Mouse (Mus musculus) forebrain, embryonic 14.5 days (tissue): ENCODE measurements around the gene Ifitm7. TPM values are rescaled to one million over a fixed set of nuclear protein-coding genes. Genes with fewer than 3 reads are reported as not detected.
A peak's percentile ranks its signal among the peaks of the same experiment; 100 is the strongest.
"Not testable (repeated sequence)": the region's sequence is repeated elsewhere in the genome, so short reads cannot be mapped to it uniquely, and the experiment has no call there.

ENCODE experiments used
- ATAC-seq: fragments of 200-750 bp; cut with Nextera tagmentation; 2 replicates; pipeline ENCODE4 v1.8.0; 2017; ENCODE audit warnings: mild to moderate bottlenecking, moderate library complexity
- DNase-seq: peaks from one replicate; pipeline ENCODE4 v3.0.0-alpha.2; 2015; ENCODE audit warnings: low spot score
- H3K27ac ChIP-seq: fragments of 300-500 bp; sonication (generic); 2 replicates; pipeline ENCODE4 v1.5.1; 2014; ENCODE audit warnings: low read depth, mild to moderate bottlenecking, control low read depth, low read length, moderate library complexity
- H3K27me3 ChIP-seq: fragments of 300-500 bp; sonication (generic); replicated peaks from 2 replicates; pipeline ENCODE4 v1.6.1; 2014; ENCODE audit warnings: low read length, control low read depth, mixed read lengths; ENCODE audit not compliant: control insufficient read depth, insufficient read depth
- H3K36me3 ChIP-seq: fragments of 300-500 bp; sonication (generic); 2 replicates; pipeline ENCODE4 v1.6.1; 2014; ENCODE audit warnings: low read length, control low read depth; ENCODE audit not compliant: control insufficient read depth, insufficient read depth
- H3K4me1 ChIP-seq: fragments of 300-500 bp; sonication (generic); 2 replicates; pipeline ENCODE4 v1.6.1; 2014; ENCODE audit warnings: antibody characterized with exemption, low read length, control low read depth; ENCODE audit not compliant: control insufficient read depth, insufficient read depth
- H3K4me2 ChIP-seq: fragments of 300-500 bp; sonication (generic); 2 replicates; pipeline ENCODE4 v1.6.1; 2014; ENCODE audit warnings: mild to moderate bottlenecking, control low read depth, low read length
- H3K4me3 ChIP-seq: fragments of 300-500 bp; sonication (generic); 2 replicates; pipeline ENCODE4 v1.5.1; 2014; ENCODE audit warnings: low read depth, low read length, control low read depth
- H3K9ac ChIP-seq: fragments of 300-500 bp; sonication (generic); 2 replicates; pipeline ENCODE4 v1.6.1; 2014; ENCODE audit warnings: mild to moderate bottlenecking, low read length, control low read depth, moderate library complexity
- H3K9me3 ChIP-seq: fragments of 300-500 bp; sonication (generic); replicated peaks from 2 replicates; pipeline ENCODE4 v1.6.1; 2016; ENCODE audit warnings: low read length, control low read depth, mixed read lengths; ENCODE audit not compliant: control insufficient read depth
- WGBS: fragments of 180-500 bp; shearing (Covaris S2); extraction: QIAGEN DNeasy Blood & Tissue Kit; methylation state at CpG from one replicate; pipeline ENCODE4 v1.1.7; 2014; 5-methylcytosine and 5-hydroxymethylcytosine counted together
- polyA plus RNA-seq: library from polyadenylated mRNA; unstranded; fragments of >200 nt; fragmentation: Nextera tagmentation; extraction: Ambion mirVana; gene quantifications from 2 replicates; pipeline ENCODE4 v1.2.1, GENCODE M21; 2014

Gene Ifitm7
- polyA plus RNA-seq, 1 experiment from 2014 or later = 0.42 TPM

DNA sequence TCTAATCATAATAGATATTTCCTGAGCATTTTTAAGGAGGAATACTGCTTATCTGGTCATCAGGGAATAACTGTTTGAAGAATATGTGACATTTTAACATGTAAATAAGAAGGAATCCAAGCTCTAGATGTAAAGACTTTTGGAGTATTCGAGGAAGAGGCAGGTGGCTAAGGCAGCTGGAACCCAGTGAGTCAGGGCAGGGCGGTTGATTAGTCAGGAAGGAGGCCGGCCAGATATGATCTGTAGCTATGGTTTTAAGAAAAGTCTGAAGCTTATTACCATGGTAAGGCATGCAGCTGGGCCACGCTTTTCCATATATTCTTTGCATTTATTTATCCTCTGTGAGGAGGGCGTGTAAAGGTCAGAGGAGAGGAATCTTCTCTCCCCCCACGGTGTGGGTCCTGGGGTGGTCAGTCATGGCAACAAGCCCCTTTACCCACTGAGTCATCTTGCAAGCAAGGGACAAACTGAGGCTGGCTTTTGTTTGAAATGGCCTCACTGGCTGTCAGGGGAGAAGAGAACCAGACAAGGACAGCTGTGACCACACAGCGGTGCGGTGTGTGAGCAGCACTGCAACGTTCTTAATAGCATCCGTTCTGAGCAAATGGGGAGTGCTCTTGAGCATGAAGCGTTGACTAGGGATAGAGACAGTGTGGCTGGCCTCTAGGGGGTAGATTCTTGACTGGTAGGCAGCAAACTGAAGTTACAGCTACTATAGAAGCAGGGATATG, 6.0 kb upstream of the Ifitm7 start:
- DNase-seq (no peak), ATAC-seq (no peak)
- Histone ChIP-seq H3K27me3 (no peaks in the 10 kb centered on the region), H3K36me3 (no peaks in the 10 kb centered on the region), H3K9me3 (no peaks in the 10 kb centered on the region), H3K4me3 (no peak overlapping the region), H3K4me2 (no peak overlapping the region), H3K9ac (no peak overlapping the region), H3K27ac (no peak overlapping the region), H3K4me1 (peaks cover 10% of the 10 kb centered on the region)
- 89% methylated on average over 11 of the region's 11 CpGs for WGBS

DNA sequence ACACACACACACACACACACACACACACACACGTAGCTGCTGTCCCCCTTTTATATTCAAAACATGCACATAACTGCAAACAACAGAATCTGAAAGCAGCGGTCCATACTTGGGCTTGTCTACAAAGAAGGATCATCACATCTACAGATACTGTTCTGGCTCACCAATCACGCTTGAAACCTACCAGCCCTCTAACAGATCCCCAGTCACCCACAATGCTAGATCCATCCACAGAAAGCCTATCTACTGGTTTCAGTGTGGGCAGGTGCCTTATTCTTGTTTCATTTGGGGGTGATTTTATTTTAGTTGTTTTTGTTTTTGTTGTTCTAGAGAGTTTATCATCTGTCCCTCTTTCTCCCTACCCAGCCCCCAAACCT, 503 bp downstream of the Ifitm7 start:
- Histone ChIP-seq H3K4me3 (peak overlapping the region; percentile 70), H3K4me1 (peaks cover 15% of the 10 kb centered on the region), H3K4me2 (peak overlapping the region; percentile 65), H3K36me3 (no peaks in the 10 kb centered on the region), H3K9me3 (no peaks in the 10 kb centered on the region), H3K9ac (peak overlapping the region; percentile 85), H3K27me3 (no peaks in the 10 kb centered on the region), H3K27ac (peak overlapping the region; percentile 87)
- 23% methylated on average over 3 of the region's 3 CpGs for WGBS
- peak; percentile 57 for ATAC-seq
- DNase-seq = no peak

DNA sequence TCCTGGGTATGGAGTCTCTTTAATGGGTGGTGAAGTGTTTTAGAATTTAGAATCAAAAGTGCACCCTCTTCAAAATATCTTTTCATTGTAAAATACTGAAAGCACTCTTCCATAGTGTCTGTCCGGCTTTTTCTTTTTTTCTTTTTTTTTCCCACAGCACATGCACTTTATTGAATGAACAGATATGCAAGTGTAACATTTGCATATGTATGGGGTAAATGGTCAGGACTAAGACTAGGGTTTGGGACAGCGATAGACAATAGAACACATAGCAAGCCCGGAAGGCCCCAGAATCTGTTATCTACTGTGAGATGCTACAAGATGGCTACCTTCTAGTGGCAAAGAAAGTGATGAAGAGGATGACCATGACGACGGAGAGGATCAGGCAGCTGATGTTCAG, 3.5 kb downstream of the Ifitm7 start:
- no peaks in the 10 kb centered on the region for H3K36me3 ChIP-seq
- DNase-seq (no peak), ATAC-seq (no peak)
- H3K4me1 ChIP-seq = peaks cover 9% of the 10 kb centered on the region
- H3K27ac ChIP-seq = no peak overlapping the region
- no peaks in the 10 kb centered on the region for H3K9me3 ChIP-seq
- no peak overlapping the region for H3K4me3 ChIP-seq
- H3K27me3 ChIP-seq = no peaks in the 10 kb centered on the region
- H3K4me2 ChIP-seq = no peak overlapping the region
- 82% methylated on average over 5 of the region's 5 CpGs for WGBS
- H3K9ac ChIP-seq = no peak overlapping the region

GRCm38 (mm10) chr16:13981726-13982125, 5.0 kb downstream of the Ifitm7 start:
- ATAC-seq = not testable (repeated sequence)

GRCm38 (mm10) chr16:13977026-13977425, 9.7 kb downstream of the Ifitm7 start:
- H3K4me3 ChIP-seq, DNase-seq, ATAC-seq, H3K4me1 ChIP-seq, H3K9ac ChIP-seq, H3K27ac ChIP-seq, H3K36me3 ChIP-seq, H3K27me3 ChIP-seq, H3K9me3 ChIP-seq, H3K4me2 ChIP-seq: not testable (repeated sequence)
- WGBS = 54% methylated on average over 1 of the region's 1 CpGs

More at GRCm38 (mm10) chr16:13981726-13982125, 5.0 kb downstream of the Ifitm7 start:
- not testable (repeated sequence) for H3K9ac ChIP-seq, H3K4me3 ChIP-seq, DNase-seq, H3K27ac ChIP-seq, H3K27me3 ChIP-seq, H3K4me2 ChIP-seq, H3K36me3 ChIP-seq, H3K4me1 ChIP-seq, H3K9me3 ChIP-seq
- 74% methylated on average over 3 of the region's 3 CpGs for WGBS

DNA sequence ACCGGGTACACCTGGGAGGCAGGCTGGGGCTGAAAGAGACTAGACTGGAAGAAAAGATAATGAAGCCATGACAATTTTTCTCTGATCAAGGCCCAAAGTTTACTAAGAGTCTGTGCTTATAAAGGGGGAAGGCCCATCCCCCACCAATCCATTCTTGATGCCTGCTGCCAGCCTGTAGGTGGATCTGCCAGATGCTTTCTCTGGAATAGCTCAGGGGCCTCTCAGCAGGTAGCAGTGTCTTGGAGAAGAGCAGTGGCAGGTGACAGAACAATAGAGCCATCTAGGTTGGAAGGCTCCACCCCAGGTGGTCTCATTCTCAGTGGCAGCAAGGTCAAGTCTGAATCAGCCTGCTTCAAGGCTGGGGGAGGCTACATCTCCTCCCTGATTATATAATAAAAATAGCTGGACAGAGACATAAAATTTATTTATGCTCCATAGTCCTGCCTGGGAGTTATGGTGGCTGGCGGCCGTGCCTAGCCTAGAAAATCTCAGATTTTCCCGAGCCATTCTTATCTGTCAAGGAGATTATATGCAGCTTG, 10.3 kb downstream of the Ifitm7 start:
- not testable (repeated sequence) for ATAC-seq, H3K36me3 ChIP-seq, H3K9me3 ChIP-seq, H3K27me3 ChIP-seq, H3K9ac ChIP-seq, DNase-seq, H3K27ac ChIP-seq, H3K4me3 ChIP-seq, H3K4me1 ChIP-seq, H3K4me2 ChIP-seq
- WGBS = 80% methylated on average over 4 of the region's 4 CpGs

DNA sequence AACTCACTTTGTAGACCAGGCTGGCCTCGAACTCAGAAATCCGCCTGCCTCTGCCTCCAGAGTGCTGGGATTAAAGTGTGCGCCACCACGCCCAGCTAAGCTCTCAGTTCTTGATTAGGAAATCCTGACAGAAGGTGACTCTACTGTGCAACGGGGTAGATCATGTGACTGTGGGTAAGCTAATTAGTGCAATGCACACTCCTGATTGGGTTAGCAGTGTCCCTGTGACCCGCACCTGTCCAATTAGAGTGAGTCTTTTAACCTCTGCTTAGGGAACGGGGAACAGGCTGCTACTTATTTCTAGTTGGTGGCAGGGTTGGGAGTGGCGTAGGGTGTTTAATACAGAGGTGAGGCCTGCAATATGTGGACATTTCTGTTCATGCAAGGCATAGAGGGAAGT, 14.6 kb downstream of the Ifitm7 start:
- Histone ChIP-seq H3K9ac (no peak overlapping the region), H3K27ac (no peak overlapping the region), H3K4me3 (no peak overlapping the region), H3K4me1 (no peaks in the 10 kb centered on the region), H3K4me2 (no peak overlapping the region), H3K9me3 (no peaks in the 10 kb centered on the region), H3K27me3 (no peaks in the 10 kb centered on the region), H3K36me3 (no peaks in the 10 kb centered on the region)
- 92% methylated on average over 8 of the region's 8 CpGs for WGBS
- no peak for DNase-seq
- ATAC-seq = no peak

DNA sequence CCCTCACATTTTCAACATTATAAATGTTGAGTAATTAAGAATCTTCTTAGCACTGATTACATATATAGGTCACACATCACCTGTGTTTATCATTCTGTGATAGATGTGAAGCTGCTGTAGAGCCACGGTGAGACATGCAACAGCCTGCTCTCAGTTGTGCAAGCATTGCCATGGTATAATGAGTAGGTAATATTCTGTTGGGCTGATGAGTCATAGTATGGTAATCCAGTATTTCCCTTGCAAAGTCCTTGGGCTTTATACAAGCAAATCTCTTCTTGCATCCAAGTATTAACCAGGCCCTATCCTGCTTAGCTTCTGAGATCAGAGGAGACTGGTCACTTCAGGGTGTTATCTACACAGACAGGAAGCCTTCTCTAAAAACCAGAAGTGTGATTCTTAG, 17.6 kb downstream of the Ifitm7 start:
- H3K9me3 ChIP-seq = no peaks in the 10 kb centered on the region
- no peak for DNase-seq
- ATAC-seq = no peak
- no peaks in the 10 kb centered on the region for H3K4me1 ChIP-seq
- WGBS = 92% methylated on average over 1 of the region's 1 CpGs
- H3K27ac ChIP-seq = no peak overlapping the region
- no peak overlapping the region for H3K4me2 ChIP-seq
- no peaks in the 10 kb centered on the region for H3K36me3 ChIP-seq
- no peak overlapping the region for H3K4me3 ChIP-seq
- H3K27me3 ChIP-seq = no peaks in the 10 kb centered on the region
- no peak overlapping the region for H3K9ac ChIP-seq

GRCm38 (mm10) chr16:13962053-13962452, 24.6 kb downstream of the Ifitm7 start:
- WGBS = 16% methylated on average over 1 of the region's 1 CpGs
- DNase-seq = no peak
- H3K9me3 ChIP-seq = no peaks in the 10 kb centered on the region

More at GRCm38 (mm10) chr16:13962053-13962452, 24.6 kb downstream of the Ifitm7 start:
- no peak overlapping the region for H3K27ac ChIP-seq
- no peaks in the 10 kb centered on the region for H3K36me3 ChIP-seq
- ATAC-seq = no peak
- H3K9ac ChIP-seq = no peak overlapping the region
- H3K4me3 ChIP-seq = no peak overlapping the region
- no peaks in the 10 kb centered on the region for H3K27me3 ChIP-seq
- no peaks in the 10 kb centered on the region for H3K4me1 ChIP-seq
- no peak overlapping the region for H3K4me2 ChIP-seq
